Mouse (Mus musculus): ENCODE results near the gene Tmem59l. TPM values are rescaled to one million over a fixed set of nuclear protein-coding genes. Genes with fewer than 3 reads are reported as not detected.

The Tmem59l gene
- polyA plus RNA-seq, 1 experiment: 0.36 TPM

GRCm38 (mm10) chr8:70529299-70529698 lies 42.1 kb upstream of the Tmem59l start:
- no peak for TF ChIP-seq FOSL1 (IDR thresholded peaks at IDR 0.05; ENCODE audit: insufficient read depth, low read length, poor library complexity, severe bottlenecking)
- TF ChIP-seq CTCF (IDR thresholded peaks at IDR 0.05; ENCODE audit: control insufficient read depth, insufficient read depth, insufficient read length): no peak
- TF ChIP-seq MAX (IDR thresholded peaks at IDR 0.05): no peak
- TF ChIP-seq MYOG (IDR thresholded peaks at IDR 0.05; ENCODE audit: control insufficient read depth, extremely low read depth, insufficient read length): no peak
- TF ChIP-seq CEBPB (IDR thresholded peaks at IDR 0.05; ENCODE audit: low read depth): no peak
- TF ChIP-seq USF1 (IDR thresholded peaks at IDR 0.05; ENCODE audit: low read depth): no peak
- no peak for TF ChIP-seq MYOD1 (IDR thresholded peaks at IDR 0.05; ENCODE audit: control insufficient read depth, insufficient read length, low read depth)
- peaks cover 38% of the 10 kb centered on the region for H3K79me2 ChIP-seq (ENCODE audit: control insufficient read depth, insufficient read depth)
- peak overlapping the region; percentile 2 for H3ac ChIP-seq (ENCODE audit: control insufficient read depth, insufficient read length, low read depth)
- H3K79me3 ChIP-seq (ENCODE audit: low read depth): peaks cover 24% of the 10 kb centered on the region
- H3K36me3 ChIP-seq (ENCODE audit: control insufficient read depth, insufficient read depth): peaks cover 30% of the 10 kb centered on the region
- no peak overlapping the region for H3K4me3 ChIP-seq (ENCODE audit: insufficient read depth, poor library complexity, severe bottlenecking)
- no peaks in the 10 kb centered on the region for H3K27me3 ChIP-seq (ENCODE audit: control insufficient read depth, insufficient read depth, insufficient read length)

- Histone ChIP-seq H3K79me3 (ENCODE audit: low read depth) (peaks cover 24% of the 10 kb centered on the region), H3K27me3 (ENCODE audit: control insufficient read depth, insufficient read depth, insufficient read length) (no peaks in the 10 kb centered on the region), H3ac (ENCODE audit: control insufficient read depth, insufficient read length, low read depth) (peak overlapping the region; percentile 96), H3K79me2 (ENCODE audit: control insufficient read depth, insufficient read depth) (peaks cover 38% of the 10 kb centered on the region), H3K4me3 (ENCODE audit: insufficient read depth, poor library complexity, severe bottlenecking) (peak overlapping the region; percentile 61), H3K36me3 (ENCODE audit: control insufficient read depth, insufficient read depth) (peaks cover 22% of the 10 kb centered on the region)
- TF ChIP-seq CTCF (IDR thresholded peaks at IDR 0.05; ENCODE audit: control insufficient read depth, insufficient read depth, insufficient read length) (no peak), MYOD1 (IDR thresholded peaks at IDR 0.05; ENCODE audit: control insufficient read depth, insufficient read length, low read depth) (no peak), FOSL1 (IDR thresholded peaks at IDR 0.05; ENCODE audit: insufficient read depth, low read length, poor library complexity, severe bottlenecking) (no peak), MAX (IDR thresholded peaks at IDR 0.05) (no peak), MYOG (IDR thresholded peaks at IDR 0.05; ENCODE audit: control insufficient read depth, extremely low read depth, insufficient read length) (no peak), CEBPB (IDR thresholded peaks at IDR 0.05; ENCODE audit: low read depth) (no peak), USF1 (IDR thresholded peaks at IDR 0.05; ENCODE audit: low read depth) (no peak)
These were observed 41.1 kb upstream of the Tmem59l start for GRCm38 (mm10) chr8:70528182-70528797.

GRCm38 (mm10) chr8:70527512-70528181 lies 40.5 kb upstream of the Tmem59l start, which contains the start of the genes Fkbp8 and Kxd1:
Gene Fkbp8, plus strand, starts transcription at chr8:70527724.
Gene Kxd1, minus strand, starts transcription at chr8:70527956.
- no peaks in the 10 kb centered on the region for H3K27me3 ChIP-seq (ENCODE audit: control insufficient read depth, insufficient read depth, insufficient read length)
- peaks cover 24% of the 10 kb centered on the region for H3K79me3 ChIP-seq (ENCODE audit: low read depth)
- H3K36me3 ChIP-seq (ENCODE audit: control insufficient read depth, insufficient read depth): peaks cover 20% of the 10 kb centered on the region
- peaks cover 38% of the 10 kb centered on the region for H3K79me2 ChIP-seq (ENCODE audit: control insufficient read depth, insufficient read depth)
- peak within 1 kb of the TSS; percentile 61 for H3K4me3 ChIP-seq (ENCODE audit: insufficient read depth, poor library complexity, severe bottlenecking)
- H3ac ChIP-seq (ENCODE audit: control insufficient read depth, insufficient read length, low read depth): peak within 1 kb of the TSS; percentile 96
- TF ChIP-seq CTCF (IDR thresholded peaks at IDR 0.05; ENCODE audit: control insufficient read depth, insufficient read depth, insufficient read length): no peak
- TF ChIP-seq CEBPB (IDR thresholded peaks at IDR 0.05; ENCODE audit: low read depth): no peak
- no peak for TF ChIP-seq MAX (IDR thresholded peaks at IDR 0.05)
- no peak for TF ChIP-seq USF1 (IDR thresholded peaks at IDR 0.05; ENCODE audit: low read depth)
- TF ChIP-seq FOSL1 (IDR thresholded peaks at IDR 0.05; ENCODE audit: insufficient read depth, low read length, poor library complexity, severe bottlenecking): no peak
- TF ChIP-seq MYOG (IDR thresholded peaks at IDR 0.05; ENCODE audit: control insufficient read depth, extremely low read depth, insufficient read length): no peak
- no peak for TF ChIP-seq MYOD1 (IDR thresholded peaks at IDR 0.05; ENCODE audit: control insufficient read depth, insufficient read length, low read depth)

- Histone ChIP-seq H3K27me3 (ENCODE audit: control insufficient read depth, insufficient read depth, insufficient read length) (no peaks in the 10 kb centered on the region), H3K79me3 (ENCODE audit: low read depth) (peaks cover 24% of the 10 kb centered on the region), H3K4me3 (ENCODE audit: insufficient read depth, poor library complexity, severe bottlenecking) (peak overlapping the region; percentile 61), H3K36me3 (ENCODE audit: control insufficient read depth, insufficient read depth) (peaks cover 15% of the 10 kb centered on the region), H3K79me2 (ENCODE audit: control insufficient read depth, insufficient read depth) (peaks cover 38% of the 10 kb centered on the region), H3ac (ENCODE audit: control insufficient read depth, insufficient read length, low read depth) (peak overlapping the region; percentile 71)
- TF ChIP-seq USF1 (IDR thresholded peaks at IDR 0.05; ENCODE audit: low read depth): no peak
- no peak for TF ChIP-seq CEBPB (IDR thresholded peaks at IDR 0.05; ENCODE audit: low read depth)
- no peak for TF ChIP-seq MAX (IDR thresholded peaks at IDR 0.05)
- TF ChIP-seq CTCF (IDR thresholded peaks at IDR 0.05; ENCODE audit: control insufficient read depth, insufficient read depth, insufficient read length): no peak
- no peak for TF ChIP-seq MYOG (IDR thresholded peaks at IDR 0.05; ENCODE audit: control insufficient read depth, extremely low read depth, insufficient read length)
- TF ChIP-seq MYOD1 (IDR thresholded peaks at IDR 0.05; ENCODE audit: control insufficient read depth, insufficient read length, low read depth): no peak
- no peak for TF ChIP-seq FOSL1 (IDR thresholded peaks at IDR 0.05; ENCODE audit: insufficient read depth, low read length, poor library complexity, severe bottlenecking)
These were observed 40.0 kb upstream of the Tmem59l start for GRCm38 (mm10) chr8:70527111-70527511.

GRCm38 (mm10) chr8:70522592-70523403 lies 35.6 kb upstream of the Tmem59l start:
- H3K79me3 ChIP-seq (ENCODE audit: low read depth): peaks cover 1% of the 10 kb centered on the region
- H3K4me3 ChIP-seq (ENCODE audit: insufficient read depth, poor library complexity, severe bottlenecking): peak overlapping the region; percentile 66
- H3ac ChIP-seq (ENCODE audit: control insufficient read depth, insufficient read length, low read depth): peak overlapping the region; percentile 86
- H3K27me3 ChIP-seq (ENCODE audit: control insufficient read depth, insufficient read depth, insufficient read length): no peaks in the 10 kb centered on the region
- peak; percentile 58 for TF ChIP-seq MAX (IDR thresholded peaks at IDR 0.05)
- peak; percentile 22 for TF ChIP-seq CEBPB (IDR thresholded peaks at IDR 0.05; ENCODE audit: low read depth)
- TF ChIP-seq FOSL1 (IDR thresholded peaks at IDR 0.05; ENCODE audit: insufficient read depth, low read length, poor library complexity, severe bottlenecking): no peak
- TF ChIP-seq MYOG (IDR thresholded peaks at IDR 0.05; ENCODE audit: control insufficient read depth, extremely low read depth, insufficient read length): no peak
- TF ChIP-seq CTCF (IDR thresholded peaks at IDR 0.05; ENCODE audit: control insufficient read depth, insufficient read depth, insufficient read length): no peak
- no peak for TF ChIP-seq USF1 (IDR thresholded peaks at IDR 0.05; ENCODE audit: low read depth)
- no peak for TF ChIP-seq MYOD1 (IDR thresholded peaks at IDR 0.05; ENCODE audit: control insufficient read depth, insufficient read length, low read depth)
- H3K36me3 ChIP-seq (ENCODE audit: control insufficient read depth, insufficient read depth): no peaks in the 10 kb centered on the region
- H3K79me2 ChIP-seq (ENCODE audit: control insufficient read depth, insufficient read depth): peaks cover 8% of the 10 kb centered on the region

All from C2C12 (cell line).